Mouse (Mus musculus) CH12.LX (cell line): ENCODE results near the gene Foxk1.

Experiments
- CHD2 ChIP-seq: IDR thresholded peaks from 2 replicates; pipeline ENCODE4 v1.6.1; 2011; ENCODE audit warnings: low read length, improper control_type of control experiment
- CTCF ChIP-seq, 2 experiments: IDR thresholded peaks in 1 of 2; conservative IDR thresholded peaks in 1 of 2; 2 replicates each; pipeline ENCODE4 v1.5.1; 2011 to 2012; ENCODE audit warnings: low read depth in 2 of 2, low read length in 2 of 2, improper control_type of control experiment in 1 of 2, inconsistent platforms in 1 of 2, mild to moderate bottlenecking in 1 of 2, moderate library complexity in 1 of 2
- E2F4 ChIP-seq: IDR thresholded peaks from 2 replicates; pipeline ENCODE4 v1.6.1; 2011; ENCODE audit warnings: low read depth, low read length, improper control_type of control experiment; ENCODE audit not compliant: insufficient replicate concordance
- MAX ChIP-seq: IDR thresholded peaks from 2 replicates; pipeline ENCODE4 v1.6.1; 2011; ENCODE audit warnings: low read length, improper control_type of control experiment
- MAZ ChIP-seq: IDR thresholded peaks from 2 replicates; pipeline ENCODE4 v1.6.1; 2012; ENCODE audit warnings: low read depth, mild to moderate bottlenecking, inconsistent platforms, low read length, improper control_type of control experiment, moderate library complexity
- POLR2AphosphoS2 ChIP-seq: IDR thresholded peaks from 2 replicates; pipeline ENCODE4 v1.6.1; 2011; ENCODE audit warnings: low read depth, low read length, improper control_type of control experiment
- RAD21 ChIP-seq: IDR thresholded peaks from 2 replicates; pipeline ENCODE4 v1.6.1; 2011; ENCODE audit warnings: low read depth, mild to moderate bottlenecking, low read length, improper control_type of control experiment, moderate library complexity

DNA sequence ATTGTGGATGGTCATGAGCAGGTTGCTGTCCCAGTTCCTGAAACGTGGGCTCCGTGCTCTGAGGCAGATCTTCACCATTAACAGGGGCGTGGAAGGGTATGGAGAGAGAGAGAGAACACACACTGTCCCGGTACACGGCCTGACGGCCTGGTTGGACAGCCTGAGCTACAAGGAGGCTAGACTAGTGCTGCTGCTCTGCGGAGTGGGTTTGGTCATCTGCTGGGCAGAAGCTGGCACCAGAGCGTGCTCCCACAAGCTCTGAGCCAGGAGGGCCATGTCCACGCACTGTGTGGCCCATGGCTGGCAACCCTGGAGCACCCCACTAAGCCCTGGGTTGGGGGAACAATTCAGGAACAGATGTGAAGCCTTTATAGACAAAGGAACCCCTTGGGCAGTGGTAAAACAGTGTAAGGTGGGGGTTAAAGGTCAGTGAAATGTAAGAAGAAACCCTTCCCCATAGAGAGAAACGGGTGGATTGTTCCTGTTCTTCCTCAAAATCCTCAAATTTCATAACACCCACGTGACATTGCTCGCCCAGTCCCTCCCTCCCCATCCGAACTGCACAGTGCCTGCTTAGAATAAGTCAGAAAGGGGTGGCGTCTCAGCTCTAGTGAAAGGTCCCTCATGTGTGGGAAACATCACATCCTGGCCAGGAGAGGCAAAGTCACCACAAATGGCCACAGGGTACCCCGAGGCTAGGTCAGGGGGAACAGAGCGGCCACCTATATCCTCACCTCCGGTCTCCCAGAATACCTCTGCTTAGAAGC is 57.7 kb downstream of the Foxk1 start:
- TF ChIP-seq CHD2 (no peak), RAD21 (no peak), E2F4 (no peak), POLR2AphosphoS2 (no peak), CTCF (conservative IDR thresholded peaks at IDR 0.05 in 1 of 2, IDR thresholded peaks at IDR 0.05 in 1 of 2; ENCODE audit: low read depth in 2 of 2, low read length in 2 of 2) (no peak), MAX (no peak), MAZ (no peak)
